Mouse (Mus musculus): ENCODE results near the gene Bcdin3d.

Gene Bcdin3d

DNA sequence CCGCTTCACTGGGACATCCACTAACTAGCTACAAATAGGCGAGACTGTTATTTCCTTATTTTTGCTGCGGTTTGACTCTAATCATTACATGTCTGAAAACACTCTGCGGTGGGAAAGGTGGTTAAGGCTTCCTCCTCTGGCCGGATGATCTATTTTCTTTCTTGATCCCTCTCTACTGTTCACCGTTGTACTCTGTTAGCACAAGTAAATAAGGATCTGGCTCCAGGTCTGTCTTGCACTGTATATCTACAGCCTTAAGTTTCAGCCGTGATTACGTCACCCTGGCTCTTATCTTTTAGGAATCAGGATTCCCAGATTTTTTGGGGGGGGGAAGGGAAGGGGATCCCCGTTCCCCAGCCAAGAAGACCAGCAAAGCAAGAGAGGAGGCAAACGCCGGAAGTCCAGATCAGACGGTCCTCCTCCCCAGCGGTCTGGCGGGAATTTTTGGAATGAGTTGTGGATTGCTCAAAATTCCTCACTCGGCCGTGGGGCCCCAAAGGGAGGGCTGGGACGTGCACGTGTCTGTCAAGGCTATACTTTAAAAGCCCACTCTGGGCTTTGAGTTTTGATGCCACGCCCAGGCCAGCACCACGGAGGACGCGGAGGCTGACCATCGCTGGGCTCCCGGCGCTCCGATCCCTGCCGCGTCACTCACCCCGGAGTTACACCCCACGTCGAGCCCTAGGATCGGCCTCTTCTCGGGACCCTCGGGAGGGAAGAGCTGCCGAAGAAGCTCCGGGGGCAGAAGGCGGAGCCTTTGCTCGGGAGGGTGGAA is 542 bp downstream of the Bcdin3d start:
- 3% methylated on average over 38 of the region's 38 CpGs for WGBS

DNA sequence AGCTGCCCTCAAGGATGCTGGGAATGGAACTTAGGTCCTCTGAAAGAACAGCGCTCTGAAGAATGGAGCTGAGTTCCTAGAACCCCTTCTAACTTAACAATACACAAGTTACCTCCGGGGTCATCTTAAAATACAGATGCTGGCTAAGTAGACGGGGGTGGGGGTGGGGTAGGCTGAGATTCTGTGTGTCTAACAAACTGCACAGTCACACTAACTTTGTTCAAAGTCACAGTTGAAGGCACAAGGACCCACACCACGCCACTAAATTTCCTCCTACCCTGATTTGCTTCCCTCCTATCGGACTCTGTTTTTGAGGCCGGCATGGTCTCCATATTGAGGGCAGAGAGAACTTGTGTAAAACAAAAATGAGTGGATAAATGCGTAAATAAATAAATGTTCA is 1.6 kb downstream of the Bcdin3d start:
- WGBS = 89% methylated on average over 7 of the region's 7 CpGs

DNA sequence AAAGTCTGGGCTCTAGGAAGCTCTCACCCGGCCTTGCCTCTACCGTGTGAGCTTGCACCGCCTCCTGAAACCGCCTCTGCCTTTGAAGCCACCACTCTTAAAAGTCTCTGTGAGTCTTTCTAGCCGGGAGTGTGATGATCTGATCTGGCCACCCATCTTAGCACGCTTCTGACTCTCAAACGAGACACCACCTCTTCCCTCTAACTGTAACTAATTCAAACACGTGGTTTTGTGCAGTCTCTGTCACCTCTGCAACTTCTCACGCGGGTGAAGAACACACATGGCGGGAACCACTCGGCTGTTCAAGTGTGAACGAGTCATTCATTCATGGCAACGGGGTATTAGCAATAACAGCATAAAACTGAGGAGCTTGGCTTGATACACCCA is 2.9 kb downstream of the Bcdin3d start:
- WGBS = 59% methylated on average over 14 of the region's 14 CpGs

- WGBS = 48% methylated on average over 17 of the region's 17 CpGs
Observed at GRCm38 (mm10) chr15:99470971-99471676, 3.4 kb downstream of the Bcdin3d start.

DNA sequence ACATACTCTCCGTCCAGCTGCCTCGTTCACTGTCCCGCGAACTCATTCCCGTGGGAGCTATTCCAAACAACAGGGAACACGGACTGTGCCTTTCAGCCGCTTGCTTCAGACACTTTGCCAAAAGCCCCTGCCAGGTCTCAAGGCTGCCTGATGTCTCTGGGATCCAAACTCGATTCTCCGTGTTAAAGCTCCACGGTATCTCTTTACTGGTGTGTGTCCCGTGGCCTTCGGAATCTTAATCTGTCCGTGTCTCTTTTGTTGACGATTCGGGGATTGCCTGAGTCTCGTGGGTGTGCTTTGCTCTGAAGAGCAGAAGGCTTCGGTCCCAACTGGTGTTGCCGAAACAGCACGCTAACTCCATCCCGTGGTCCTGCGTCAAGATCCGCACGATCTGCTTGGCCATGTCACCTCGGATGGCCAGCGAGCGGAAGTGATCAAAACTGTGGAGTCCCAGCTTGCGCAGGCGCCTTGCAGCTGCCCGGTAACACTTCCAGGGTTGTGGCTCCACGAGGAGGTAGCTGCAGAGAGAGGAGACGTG is 4.2 kb downstream of the Bcdin3d start:
- 76% methylated on average over 31 of the region's 31 CpGs for WGBS

GRCm38 (mm10) chr15:99469736-99470135 is 4.8 kb downstream of the Bcdin3d start:
- 74% methylated on average over 4 of the region's 4 CpGs for WGBS

GRCm38 (mm10) chr15:99469067-99469466 is 5.5 kb downstream of the Bcdin3d start:
- 15% methylated on average over 3 of the region's 3 CpGs for WGBS

DNA sequence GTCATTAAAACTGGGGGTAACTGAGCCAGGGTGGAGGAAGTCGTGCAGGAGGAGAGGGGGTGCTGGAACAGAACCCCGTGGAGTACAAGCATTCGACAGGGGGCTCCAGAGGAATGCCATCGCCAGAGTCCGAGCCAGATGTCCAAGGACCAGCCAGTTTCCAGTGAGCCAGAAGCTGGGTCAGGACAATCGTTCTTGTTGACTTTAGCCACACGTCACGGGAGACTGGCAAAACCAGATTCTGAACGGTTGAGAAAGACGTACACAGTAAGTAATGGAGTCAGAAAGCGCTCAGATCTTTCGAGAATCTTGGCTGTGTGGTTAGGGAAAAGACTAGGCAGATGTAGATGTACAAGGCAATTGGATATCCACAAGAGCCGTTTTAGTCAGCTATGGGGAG is 11.3 kb downstream of the Bcdin3d start:
- WGBS = 49% methylated on average over 13 of the region's 13 CpGs

GRCm38 (mm10) chr15:99457606-99458401 is 16.7 kb downstream of the Bcdin3d start, which contains the start of gene Nckap5l:
Gene Nckap5l, minus strand, starts transcription at chr15:99457748.
- WGBS = under 1% methylated on average over 45 of the region's 45 CpGs

GRCm38 (mm10) chr15:99456963-99457605 is 17.4 kb downstream of the Bcdin3d start:
- 1% methylated on average over 42 of the region's 43 CpGs for WGBS

DNA sequence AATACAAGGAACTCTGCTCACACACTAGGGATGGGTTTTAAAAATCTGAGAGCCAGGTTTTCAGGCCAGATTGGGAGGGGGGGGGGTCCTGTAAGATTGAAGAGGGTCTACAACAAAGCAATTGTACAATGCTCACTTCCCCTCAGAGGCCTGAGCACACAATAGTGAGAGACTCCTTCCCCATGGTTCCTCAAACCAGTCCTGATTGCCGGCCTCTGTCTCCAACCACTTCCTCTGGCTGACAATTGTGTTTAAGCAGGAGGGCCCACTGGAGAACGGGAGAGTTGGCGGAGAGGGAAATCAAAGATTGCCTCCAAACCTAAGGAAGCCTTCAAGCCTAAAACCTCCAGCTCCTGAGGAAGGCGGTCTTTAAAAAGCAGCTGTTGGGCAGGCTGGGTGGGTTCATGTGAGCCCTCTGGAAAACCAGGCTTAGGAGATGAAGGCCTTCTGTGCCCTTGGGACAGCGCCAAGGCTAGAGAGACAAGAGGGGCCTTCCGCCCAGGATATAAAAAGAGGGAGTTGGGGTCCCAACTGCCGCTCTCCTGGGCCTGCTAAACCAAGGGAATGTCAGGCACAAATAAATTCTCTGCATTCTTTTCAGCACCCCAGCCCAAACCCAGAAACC is 18.1 kb downstream of the Bcdin3d start:
- 15% methylated on average over 7 of the region's 7 CpGs for WGBS

DNA sequence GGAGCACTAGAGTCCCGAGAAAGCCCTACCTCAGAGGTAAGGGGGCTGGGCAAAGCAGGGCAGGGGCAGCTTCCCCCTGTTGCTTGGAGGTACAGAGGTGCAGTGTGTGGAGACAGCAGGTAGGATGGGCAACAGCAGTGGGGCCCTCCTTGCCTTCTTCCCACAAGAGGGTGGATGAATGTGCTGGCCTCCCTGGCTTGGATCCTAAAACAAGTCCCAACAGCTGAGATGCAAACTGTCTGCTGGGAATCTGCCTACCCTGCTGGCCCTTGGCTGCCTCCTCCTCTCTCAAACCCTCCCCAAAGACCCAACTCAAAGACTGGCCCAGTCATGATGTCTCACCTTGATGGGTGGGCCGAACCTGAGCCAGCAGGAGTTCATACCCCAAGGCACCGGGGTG is 19.1 kb downstream of the Bcdin3d start:
- WGBS = 68% methylated on average over 3 of the region's 3 CpGs

DNA sequence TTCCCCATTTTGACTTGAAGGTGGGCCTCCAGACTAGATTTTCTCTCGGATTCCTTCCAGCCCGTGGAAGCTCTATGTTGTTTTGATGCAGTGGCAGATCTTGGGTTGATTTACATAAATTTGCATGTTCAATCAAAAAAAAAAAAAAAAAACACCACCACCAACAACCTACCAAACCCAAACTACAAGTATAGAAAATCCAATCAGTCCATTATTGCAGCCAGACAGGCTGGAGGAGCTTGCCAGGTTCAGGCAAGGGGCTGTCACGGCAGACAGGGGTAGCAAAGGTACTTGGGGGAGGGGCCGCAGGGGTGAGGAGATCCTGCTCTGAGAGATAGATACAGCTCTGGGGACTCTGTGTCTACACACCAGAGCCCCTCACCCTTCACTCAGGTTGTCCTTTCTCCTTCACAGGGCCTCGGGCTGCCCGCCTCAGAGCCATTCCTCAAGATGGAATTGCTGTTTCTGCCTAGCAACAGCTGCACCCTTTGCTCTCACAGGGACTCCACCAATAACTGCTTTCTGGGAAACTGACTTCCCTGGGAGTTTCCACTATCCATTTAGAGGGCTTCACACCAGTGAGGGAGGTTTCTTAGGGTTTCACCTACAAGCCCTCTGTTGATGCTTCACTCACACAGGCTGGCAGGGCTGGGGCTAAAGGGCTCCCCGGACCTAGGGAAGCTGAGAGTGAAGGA is 19.8 kb downstream of the Bcdin3d start:
- WGBS = 62% methylated on average over 7 of the region's 7 CpGs

DNA sequence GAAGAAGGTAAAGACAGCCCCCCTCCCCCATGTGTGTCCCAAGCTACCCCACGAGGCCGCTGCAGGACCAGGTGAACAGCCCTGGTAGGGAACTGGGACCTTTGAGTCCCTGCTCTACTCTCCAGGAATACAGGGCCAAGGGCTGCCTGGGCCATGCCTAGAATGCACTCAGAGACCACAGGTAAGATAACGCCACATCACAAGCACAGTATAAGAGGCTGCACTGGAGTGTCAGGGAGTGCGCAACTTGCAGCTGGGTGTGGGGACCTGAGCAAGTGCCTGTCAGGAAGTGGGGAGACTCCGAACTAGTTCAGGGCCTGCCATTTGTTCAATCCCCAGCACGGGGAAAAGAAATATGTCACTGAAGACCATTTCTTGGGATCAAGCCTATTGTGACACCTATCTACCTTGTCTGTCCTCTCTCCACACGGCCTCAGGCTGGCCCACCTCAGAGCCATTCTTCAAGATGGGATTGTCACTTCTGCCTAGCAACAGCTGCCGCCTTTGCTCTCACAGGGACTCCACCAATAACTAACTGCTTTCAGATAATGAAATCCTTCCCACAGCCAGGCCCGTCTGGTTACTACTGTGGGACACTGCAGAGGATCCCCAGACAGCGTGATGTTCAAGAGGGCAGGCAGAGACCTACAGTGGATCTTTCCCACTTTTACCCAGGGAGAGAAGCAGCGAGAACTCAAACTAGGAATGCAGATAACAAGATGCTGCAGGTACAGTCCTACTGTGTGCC is 21.2 kb downstream of the Bcdin3d start:
- WGBS = 81% methylated on average over 11 of the region's 11 CpGs

- WGBS = 41% methylated on average over 8 of the region's 8 CpGs
Observed at GRCm38 (mm10) chr15:99449751-99450280, 24.7 kb downstream of the Bcdin3d start.

GRCm38 (mm10) chr15:99449131-99449750 is 25.3 kb downstream of the Bcdin3d start:
- 11% methylated on average over 9 of the region's 9 CpGs for WGBS

GRCm38 (mm10) chr15:99446136-99446535 is 28.4 kb downstream of the Bcdin3d start:
- 59% methylated on average over 10 of the region's 10 CpGs for WGBS

- WGBS = 61% methylated on average over 6 of the region's 6 CpGs
Observed at GRCm38 (mm10) chr15:99445567-99445966, 29.0 kb downstream of the Bcdin3d start.

DNA sequence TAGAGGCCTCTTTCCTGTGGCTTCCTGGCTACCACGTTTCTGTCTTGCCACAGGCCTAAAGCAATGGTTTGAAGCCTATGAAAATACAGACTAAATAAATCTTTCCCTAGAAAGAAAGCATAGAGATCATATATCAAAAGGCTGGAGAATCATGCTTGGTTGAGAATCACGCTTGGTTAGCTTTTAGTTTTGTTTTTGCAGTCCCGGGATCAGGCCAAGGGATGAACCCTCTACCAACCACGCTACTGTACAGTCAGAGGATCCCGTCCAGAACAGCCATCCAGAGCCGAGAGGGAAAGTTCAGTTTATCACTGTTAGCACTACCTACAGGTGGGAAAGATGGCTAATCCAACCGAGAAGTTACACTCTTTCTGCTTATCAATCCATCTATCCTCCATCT is 32.2 kb downstream of the Bcdin3d start:
- WGBS = 93% methylated on average over 7 of the region's 7 CpGs
